Mouse (Mus musculus) lung, postnatal 0 days (tissue): ENCODE results near the gene Rmi2. TPM values are rescaled to one million over a fixed set of nuclear protein-coding genes. Genes with fewer than 3 reads are reported as not detected.

ENCODE experiments used
- ATAC-seq: fragments of 200-750 bp; cut with Nextera tagmentation; 2 replicates; pipeline ENCODE4 v1.8.0; 2017; ENCODE audit warnings: moderate library complexity
- DNase-seq: peaks from one replicate; pipeline ENCODE4 v3.0.0-alpha.2; 2016; ENCODE audit warnings: low spot score
- H3K27ac ChIP-seq: fragments of 300-500 bp; sonication (generic); 2 replicates; pipeline ENCODE4 v1.5.1; 2014; ENCODE audit warnings: antibody characterized with exemption, mild to moderate bottlenecking, low read length, mixed read lengths
- H3K27me3 ChIP-seq: fragments of 300-500 bp; sonication (generic); replicated peaks from 2 replicates; pipeline ENCODE4 v1.6.1; 2014; ENCODE audit warnings: low read length, mixed read lengths; ENCODE audit not compliant: insufficient read depth
- H3K36me3 ChIP-seq: fragments of 300-500 bp; sonication (generic); 2 replicates; pipeline ENCODE4 v1.6.1; 2014; ENCODE audit warnings: low read length, mixed read lengths; ENCODE audit not compliant: insufficient read depth
- H3K4me1 ChIP-seq: fragments of 300-500 bp; sonication (generic); 2 replicates; pipeline ENCODE4 v1.6.1; 2014; ENCODE audit warnings: antibody characterized with exemption, low read depth, low read length, mixed read lengths; ENCODE audit not compliant: insufficient read depth
- H3K4me2 ChIP-seq: fragments of 300-500 bp; sonication (generic); replicated peaks from 2 replicates; pipeline ENCODE4 v1.6.1; 2014; ENCODE audit warnings: low read depth, mild to moderate bottlenecking, low read length, moderate library complexity, mixed read lengths
- H3K4me3 ChIP-seq: fragments of 300-500 bp; sonication (generic); 2 replicates; pipeline ENCODE4 v1.5.1; 2014; ENCODE audit warnings: low read depth, low read length
- H3K9ac ChIP-seq: fragments of 300-500 bp; sonication (generic); replicated peaks from 2 replicates; pipeline ENCODE4 v1.6.1; 2014; ENCODE audit warnings: low read depth, mild to moderate bottlenecking
- H3K9me3 ChIP-seq: fragments of 300-500 bp; sonication (generic); 2 replicates; pipeline ENCODE4 v1.6.1; 2016; ENCODE audit warnings: low read length, mixed read lengths
- CTCF ChIP-seq: IDR thresholded peaks from 2 replicates; pipeline ENCODE4 v1.5.1; 2016; ENCODE audit warnings: antibody characterized with exemption, mild to moderate bottlenecking
- EP300 ChIP-seq: IDR thresholded peaks from 2 replicates; pipeline ENCODE4 v1.6.1; 2016; ENCODE audit warnings: antibody characterized with exemption, mild to moderate bottlenecking, control low read depth
- WGBS: fragments of 180-500 bp; shearing (Covaris S2); extraction: QIAGEN DNeasy Blood & Tissue Kit; methylation state at CpG from one replicate; pipeline ENCODE4 v1.1.7; 2014; 5-methylcytosine and 5-hydroxymethylcytosine counted together
- polyA plus RNA-seq: library from polyadenylated mRNA; unstranded; fragments of >200 nt; fragmentation: Nextera tagmentation; extraction: Ambion mirVana; gene quantifications from 2 replicates; pipeline ENCODE4 v1.2.1, GENCODE M21; 2015

The Rmi2 gene
- polyA plus RNA-seq, 1 experiment from 2014 or later: 0.44 TPM

DNA sequence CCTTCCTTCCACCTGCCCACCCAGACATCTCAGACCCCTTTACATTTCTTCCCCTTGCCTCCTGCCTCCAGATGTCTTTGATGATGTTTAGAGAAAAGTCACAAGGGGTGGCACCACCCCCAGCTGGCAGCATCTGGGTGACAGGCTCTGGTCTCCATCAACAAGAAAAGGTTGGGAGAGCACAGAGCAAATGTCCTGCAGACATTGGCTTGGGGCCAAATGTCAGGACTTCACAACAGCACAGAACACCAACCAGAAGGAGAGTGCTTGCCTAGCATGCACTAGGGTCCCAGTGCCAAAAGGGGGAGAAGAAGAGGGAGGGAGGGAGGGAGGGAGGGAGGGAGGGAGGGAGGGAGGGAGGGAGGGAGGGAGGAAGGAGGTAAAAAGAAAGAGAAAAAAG is 85.0 kb downstream of the Rmi2 start:
- H3K27me3 ChIP-seq: no peaks in the 10 kb centered on the region
- no peak overlapping the region for H3K4me3 ChIP-seq
- H3K27ac ChIP-seq: no peak overlapping the region
- no peak overlapping the region for H3K9ac ChIP-seq
- no peak for TF ChIP-seq EP300
- TF ChIP-seq CTCF: no peak
- H3K9me3 ChIP-seq: no peaks in the 10 kb centered on the region
- H3K4me2 ChIP-seq: no peak overlapping the region
- no peaks in the 10 kb centered on the region for H3K4me1 ChIP-seq
- DNase-seq (no peak), ATAC-seq (no peak)
- H3K36me3 ChIP-seq: no peaks in the 10 kb centered on the region

DNA sequence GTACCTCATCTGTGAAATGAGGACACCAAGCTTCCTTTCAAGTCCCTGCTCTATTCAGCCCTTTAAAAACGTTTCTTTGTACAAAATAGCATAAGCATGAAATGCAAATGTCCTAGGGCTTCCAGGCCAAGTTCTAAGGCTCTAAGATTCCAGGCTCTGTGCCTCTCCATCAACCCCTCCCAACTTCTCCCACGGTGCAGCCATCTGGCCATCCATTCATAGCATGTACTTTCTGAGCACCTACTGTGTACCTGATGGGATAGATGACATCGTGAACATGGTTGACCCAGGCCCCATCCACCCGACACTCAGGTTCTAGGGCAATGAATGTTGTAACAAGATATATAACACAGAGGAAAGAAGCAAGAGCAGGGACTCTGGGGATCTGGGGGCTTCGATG is 88.7 kb downstream of the Rmi2 start:
- no peak for TF ChIP-seq EP300
- TF ChIP-seq CTCF: no peak
- no peaks in the 10 kb centered on the region for H3K9me3 ChIP-seq
- H3K4me2 ChIP-seq: no peak overlapping the region
- 76% methylated on average over 5 of the region's 5 CpGs for WGBS
- no peaks in the 10 kb centered on the region for H3K27me3 ChIP-seq
- no peak overlapping the region for H3K27ac ChIP-seq
- ATAC-seq (no peak), DNase-seq (no peak)
- no peak overlapping the region for H3K4me3 ChIP-seq
- H3K4me1 ChIP-seq: no peaks in the 10 kb centered on the region
- no peaks in the 10 kb centered on the region for H3K36me3 ChIP-seq
- no peak overlapping the region for H3K9ac ChIP-seq

DNA sequence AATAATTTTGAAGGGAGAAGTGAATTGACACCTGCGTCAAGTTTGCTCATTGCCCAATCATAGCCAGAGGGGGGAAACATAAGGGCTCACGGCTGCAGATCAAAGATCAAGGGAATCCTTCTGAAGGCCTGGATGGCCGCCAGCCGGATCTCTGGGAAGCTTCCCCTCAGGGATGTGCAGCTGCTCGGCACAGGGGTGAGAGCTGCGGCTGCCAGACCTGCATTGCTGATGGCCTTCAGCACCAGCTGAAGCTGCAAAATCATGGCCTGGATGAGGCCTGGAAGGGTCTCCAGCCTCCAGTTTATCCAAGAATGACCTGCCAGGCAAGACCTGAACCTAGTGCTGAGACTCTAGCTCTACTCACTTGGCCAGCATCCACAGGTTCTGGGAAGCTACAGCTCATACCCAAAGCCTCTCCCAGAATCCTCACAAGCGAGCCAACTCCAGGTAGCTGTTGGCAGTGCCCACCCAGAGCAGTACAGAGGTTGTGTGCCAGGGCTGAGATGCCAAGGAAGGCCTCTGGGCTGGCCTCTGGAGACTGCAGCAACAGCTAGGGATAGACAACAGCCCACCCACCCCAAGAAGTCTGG is 90.8 kb downstream of the Rmi2 start:
- Histone ChIP-seq H3K36me3 (no peaks in the 10 kb centered on the region), H3K4me2 (no peak overlapping the region), H3K4me3 (no peak overlapping the region), H3K27ac (no peak overlapping the region), H3K9me3 (no peaks in the 10 kb centered on the region), H3K27me3 (no peaks in the 10 kb centered on the region), H3K9ac (no peak overlapping the region), H3K4me1 (no peaks in the 10 kb centered on the region)
- no peak for DNase-seq
- 31% methylated on average over 7 of the region's 7 CpGs for WGBS
- ATAC-seq: no peak
- TF ChIP-seq EP300 (no peak), CTCF (no peak)

DNA sequence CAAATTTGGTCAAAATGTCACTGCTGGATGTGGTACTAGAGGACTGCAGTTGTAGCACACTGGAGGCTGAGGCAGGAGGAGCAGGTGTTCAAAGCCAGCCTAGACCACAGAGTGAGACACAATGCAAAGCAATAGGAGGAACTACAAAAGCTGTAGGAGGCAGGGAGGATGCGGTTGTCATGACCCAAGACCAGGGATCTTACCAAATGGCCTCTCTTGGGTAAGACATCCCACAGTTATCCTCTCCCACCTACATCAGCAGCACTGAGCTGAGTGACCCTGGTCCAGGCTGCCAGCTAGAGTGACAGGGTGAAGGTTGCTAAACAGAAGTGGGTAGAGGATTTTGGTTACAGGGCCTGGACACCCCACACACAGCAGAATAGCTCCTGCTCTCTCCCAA is 92.2 kb downstream of the Rmi2 start:
- H3K9me3 ChIP-seq: no peaks in the 10 kb centered on the region
- ATAC-seq (no peak), DNase-seq (no peak)
- TF ChIP-seq CTCF (no peak), EP300 (no peak)
- no peak overlapping the region for H3K4me3 ChIP-seq
- H3K4me1 ChIP-seq: no peaks in the 10 kb centered on the region
- H3K27ac ChIP-seq: no peak overlapping the region
- H3K4me2 ChIP-seq: no peak overlapping the region
- 86% methylated on average over 1 of the region's 1 CpGs for WGBS
- H3K27me3 ChIP-seq: no peaks in the 10 kb centered on the region
- H3K36me3 ChIP-seq: no peaks in the 10 kb centered on the region
- H3K9ac ChIP-seq: no peak overlapping the region

DNA sequence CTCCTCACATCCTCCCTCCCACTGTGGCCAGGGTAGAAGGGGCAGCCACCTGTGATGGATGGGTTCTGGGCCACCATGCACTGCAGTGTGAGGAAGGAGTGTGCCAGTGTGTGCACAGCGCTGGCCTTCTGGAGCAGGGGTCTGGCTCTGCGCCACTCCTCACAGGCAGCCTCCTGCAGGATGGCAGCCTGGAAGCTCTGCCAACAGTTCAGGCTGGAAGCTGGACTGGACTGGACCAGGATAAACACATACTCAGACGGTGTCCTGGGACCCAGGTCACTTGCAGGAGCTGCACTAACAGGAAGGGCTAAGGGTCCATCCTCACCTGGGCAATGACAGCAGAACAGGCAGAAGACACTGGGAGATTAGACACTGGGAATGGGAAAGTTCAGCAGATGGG is 98.5 kb downstream of the Rmi2 start:
- Histone ChIP-seq H3K4me1 (no peaks in the 10 kb centered on the region), H3K4me3 (no peak overlapping the region), H3K9me3 (no peaks in the 10 kb centered on the region), H3K27ac (no peak overlapping the region), H3K4me2 (no peak overlapping the region), H3K9ac (no peak overlapping the region), H3K27me3 (no peaks in the 10 kb centered on the region), H3K36me3 (no peaks in the 10 kb centered on the region)
- 59% methylated on average over 3 of the region's 3 CpGs for WGBS
- ATAC-seq (no peak), DNase-seq (no peak)
- no peak for TF ChIP-seq EP300
- no peak for TF ChIP-seq CTCF

DNA sequence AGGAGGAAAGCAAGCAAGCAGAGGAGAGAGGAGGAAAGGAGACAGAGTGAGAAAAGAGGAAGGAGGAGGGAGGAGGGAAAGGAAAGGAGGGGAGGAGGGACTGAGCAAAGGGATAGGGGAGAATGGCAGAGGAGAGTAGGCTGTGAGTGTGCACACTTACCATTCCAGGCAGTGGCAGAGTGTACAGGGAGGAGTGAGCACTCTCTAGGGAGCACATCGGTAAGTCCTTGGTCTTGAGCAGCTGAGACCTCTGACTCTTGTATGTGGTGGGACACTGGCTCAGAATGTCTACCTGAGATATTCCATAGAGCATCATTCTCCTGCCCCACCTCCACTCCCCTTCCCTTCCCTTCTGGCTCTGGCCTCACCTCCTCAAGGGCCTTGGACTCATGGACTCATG is 99.2 kb downstream of the Rmi2 start:
- no peak overlapping the region for H3K27ac ChIP-seq
- DNase-seq (no peak), ATAC-seq (no peak)
- no peak overlapping the region for H3K9ac ChIP-seq
- no peak overlapping the region for H3K4me3 ChIP-seq
- H3K4me2 ChIP-seq: no peak overlapping the region
- no peaks in the 10 kb centered on the region for H3K36me3 ChIP-seq
- H3K9me3 ChIP-seq: no peaks in the 10 kb centered on the region
- no peaks in the 10 kb centered on the region for H3K27me3 ChIP-seq
- WGBS: 88% methylated on average over 1 of the region's 1 CpGs
- TF ChIP-seq CTCF (no peak), EP300 (no peak)
- H3K4me1 ChIP-seq: no peaks in the 10 kb centered on the region

DNA sequence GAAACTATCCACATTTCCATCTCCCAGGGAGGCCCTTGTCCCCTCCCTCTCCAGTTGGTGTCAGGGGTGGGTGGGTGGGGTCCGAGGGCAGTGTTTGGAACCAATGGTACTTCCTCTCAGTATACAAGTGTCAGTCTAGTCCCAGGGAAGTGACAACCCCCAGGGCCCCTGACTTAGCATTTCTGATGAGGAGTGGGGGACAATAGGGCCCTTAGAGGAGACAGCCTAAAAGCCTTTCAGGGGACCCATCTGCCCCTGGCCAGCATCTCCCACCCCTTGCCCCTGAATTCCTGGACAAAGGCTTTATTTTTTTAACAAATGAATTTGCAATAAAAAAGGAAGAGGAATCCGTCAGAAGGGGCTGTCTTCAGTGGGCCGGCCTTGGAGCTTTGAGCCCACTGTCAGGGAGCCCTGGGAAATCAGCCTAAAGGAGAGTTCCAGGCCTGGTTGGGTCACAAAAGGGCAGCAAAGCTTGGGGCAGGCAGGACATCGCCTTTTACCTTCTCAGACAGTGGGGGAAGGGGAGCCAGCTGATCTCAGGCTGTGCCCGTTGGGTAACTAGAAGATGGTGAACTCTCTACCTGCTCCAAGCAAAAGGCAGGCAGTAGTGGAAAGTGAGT is 102.0 kb downstream of the Rmi2 start:
- Histone ChIP-seq H3K27ac (no peak overlapping the region), H3K36me3 (no peaks in the 10 kb centered on the region), H3K4me1 (no peaks in the 10 kb centered on the region), H3K4me3 (no peak overlapping the region), H3K27me3 (no peaks in the 10 kb centered on the region), H3K9ac (no peak overlapping the region), H3K4me2 (no peak overlapping the region), H3K9me3 (no peaks in the 10 kb centered on the region)
- TF ChIP-seq CTCF: no peak
- TF ChIP-seq EP300: no peak
- no peak for ATAC-seq
- WGBS: 62% methylated on average over 5 of the region's 5 CpGs
- DNase-seq: no peak
